Mouse (Mus musculus) liver (tissue): ENCODE measurements at regions not wholly inside any gene's neighbourhood (a gene's known extent, or its start where the extent isn't known, plus 50 kb on each side); places are given as distances from the start of the nearest gene placed in this dataset.

Experiments
- DNase-seq: peaks from one replicate; pipeline ENCODE4 v3.0.0-alpha.2; 2020; ENCODE audit warnings: mixed read lengths

DNA sequence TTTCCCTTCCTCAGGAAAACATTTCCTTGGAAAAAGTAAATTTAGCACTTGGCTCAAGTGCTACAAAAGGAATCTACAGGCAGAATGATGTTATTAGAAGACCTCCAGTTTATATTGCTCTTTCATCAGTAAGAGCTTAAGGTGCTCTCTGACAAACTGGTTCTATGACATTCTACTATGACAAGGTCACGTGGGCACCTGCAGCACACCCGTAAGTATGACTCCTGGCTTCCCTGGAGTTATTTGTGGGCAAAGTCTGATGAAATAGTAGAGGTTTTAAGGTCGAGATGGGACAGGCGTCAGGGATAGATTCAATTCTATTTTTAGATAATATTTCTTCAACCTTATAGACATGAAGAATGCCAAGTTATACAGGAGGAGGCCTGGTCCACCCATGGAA, 84.9 kb upstream of the Ccn6 start:
- DNase-seq: no peak

DNA sequence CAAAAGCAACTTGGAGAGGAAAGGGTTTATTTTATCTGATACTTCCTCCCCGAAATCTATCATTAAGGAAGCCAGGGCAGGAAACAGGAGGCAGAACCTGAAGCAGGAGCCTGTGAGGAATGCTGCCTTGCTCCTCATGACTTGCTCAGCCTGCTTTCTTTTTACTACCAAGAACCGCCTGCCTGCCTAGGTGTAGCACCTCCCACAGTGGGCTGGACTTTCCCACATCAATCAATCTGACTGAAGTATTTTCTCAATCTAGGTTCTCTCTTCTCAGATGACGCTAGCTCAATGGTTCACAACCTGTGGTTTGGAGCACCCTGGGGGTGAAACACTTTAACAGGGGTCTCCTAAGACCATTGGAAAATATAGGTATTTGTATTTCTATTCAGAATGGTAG, 83.4 kb upstream of the Ccn6 start:
- no peak for DNase-seq

DNA sequence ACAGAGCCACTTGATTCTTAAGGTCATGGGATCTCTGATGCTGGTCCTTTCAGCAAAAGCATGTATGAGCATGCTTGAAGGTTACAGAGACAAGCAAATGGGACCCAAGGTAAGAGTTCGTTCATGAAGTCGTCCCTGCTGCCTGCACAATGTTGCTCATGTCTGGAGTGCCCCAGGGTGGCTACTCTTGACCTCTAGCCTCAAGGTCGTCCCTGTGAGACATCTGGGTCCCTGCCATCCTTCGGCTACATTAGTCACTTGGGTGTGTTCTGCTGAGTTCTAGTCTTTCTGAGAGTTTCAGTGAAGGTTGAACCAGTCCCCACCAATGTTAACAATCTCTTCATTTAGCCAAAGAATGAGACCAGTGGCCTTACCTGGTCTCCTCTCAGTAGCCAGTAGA, 81.5 kb upstream of the Ccn6 start:
- DNase-seq: no peak

DNA sequence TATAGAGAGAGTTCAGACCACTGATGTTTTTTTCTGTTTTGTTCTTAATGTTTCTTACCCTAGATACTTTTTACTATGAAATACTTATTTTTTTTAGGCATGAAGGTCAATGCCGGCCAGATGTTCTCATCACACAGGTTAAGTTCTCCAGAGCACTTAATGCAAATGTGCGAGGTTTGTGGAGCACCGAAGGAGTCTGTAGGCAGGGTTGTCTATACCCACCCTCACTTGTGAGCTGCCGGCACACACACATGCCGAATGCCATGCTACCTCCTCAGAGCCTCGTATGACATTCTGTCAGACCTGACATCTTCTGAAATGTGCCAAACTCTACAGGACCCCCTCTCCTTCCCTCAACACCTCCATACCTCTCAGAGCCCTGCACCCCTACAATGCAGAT, 80.5 kb upstream of the Ccn6 start:
- no peak for DNase-seq

GRCm38 (mm10) chr10:39242398-39242797, 78.8 kb upstream of the Ccn6 start:
- no peak for DNase-seq

DNA sequence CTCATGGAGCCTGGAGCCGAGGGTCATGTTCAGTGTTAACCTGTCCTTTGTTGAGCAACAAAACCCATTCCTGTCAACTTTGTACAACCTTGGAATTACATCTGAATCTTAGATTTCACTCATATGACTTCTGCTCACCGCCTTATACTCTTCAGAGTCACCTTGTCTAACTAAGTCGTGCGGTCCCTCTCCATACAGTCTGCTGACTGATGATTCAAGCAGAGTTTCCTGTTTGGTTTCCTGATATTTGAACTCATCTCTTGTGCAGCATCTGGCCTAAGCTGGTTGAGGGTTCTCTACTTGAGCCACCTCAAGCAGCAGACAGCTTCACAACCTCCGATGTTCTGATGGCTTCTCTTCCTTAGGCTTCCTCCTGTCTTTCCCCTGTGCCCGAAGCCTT, 78.3 kb upstream of the Ccn6 start:
- no peak for DNase-seq

DNA sequence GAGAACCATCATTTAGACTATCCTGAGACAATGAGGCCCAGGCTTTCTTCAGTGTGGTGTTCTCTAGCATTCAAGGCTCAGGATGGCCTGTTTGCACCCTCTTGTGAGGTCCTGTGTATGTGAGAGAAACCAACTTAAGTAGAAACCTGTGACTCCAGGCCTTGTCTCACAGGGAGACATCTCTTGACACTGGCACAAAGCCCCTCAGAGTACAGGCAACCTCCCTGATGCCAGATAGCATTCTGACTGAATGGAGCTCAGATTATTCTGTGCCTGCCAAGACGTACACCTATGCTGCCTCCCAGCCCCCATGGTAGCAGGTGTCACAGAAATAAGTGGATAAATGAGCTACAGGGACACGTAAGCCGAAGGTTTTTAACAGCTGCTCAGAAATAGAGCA, 77.9 kb upstream of the Ccn6 start:
- DNase-seq: no peak

GRCm38 (mm10) chr10:39240966-39241365, 77.4 kb upstream of the Ccn6 start:
- no peak for DNase-seq

DNA sequence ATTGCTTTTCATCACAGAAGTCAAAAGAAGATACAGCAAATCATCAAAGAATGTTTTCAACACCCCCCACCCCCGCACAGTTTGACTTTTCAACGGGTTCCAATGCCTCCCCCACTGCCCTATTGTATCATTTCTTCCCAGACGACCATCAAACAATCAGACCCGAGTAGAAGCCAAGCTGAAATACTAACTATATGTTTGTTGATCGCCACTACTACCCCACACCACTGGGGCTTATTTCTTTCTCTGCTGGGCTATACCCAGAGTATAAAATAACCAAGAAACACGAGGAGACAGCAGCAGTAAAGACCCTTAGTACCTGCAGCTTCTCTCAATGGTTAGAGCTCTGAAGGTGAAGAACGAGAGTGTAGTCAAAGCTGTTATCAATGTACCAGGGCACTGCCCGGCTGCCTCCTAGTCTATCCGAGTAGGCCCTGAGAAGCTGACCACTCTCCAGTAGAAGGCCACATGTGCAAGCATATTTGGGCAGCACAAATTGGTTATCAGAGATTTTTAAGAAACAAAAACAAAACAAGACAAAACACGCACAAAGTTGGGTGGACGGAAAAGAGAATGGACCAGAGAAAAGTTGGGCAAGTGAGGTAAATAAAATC, 76.7 kb upstream of the Ccn6 start:
- DNase-seq: no peak

DNA sequence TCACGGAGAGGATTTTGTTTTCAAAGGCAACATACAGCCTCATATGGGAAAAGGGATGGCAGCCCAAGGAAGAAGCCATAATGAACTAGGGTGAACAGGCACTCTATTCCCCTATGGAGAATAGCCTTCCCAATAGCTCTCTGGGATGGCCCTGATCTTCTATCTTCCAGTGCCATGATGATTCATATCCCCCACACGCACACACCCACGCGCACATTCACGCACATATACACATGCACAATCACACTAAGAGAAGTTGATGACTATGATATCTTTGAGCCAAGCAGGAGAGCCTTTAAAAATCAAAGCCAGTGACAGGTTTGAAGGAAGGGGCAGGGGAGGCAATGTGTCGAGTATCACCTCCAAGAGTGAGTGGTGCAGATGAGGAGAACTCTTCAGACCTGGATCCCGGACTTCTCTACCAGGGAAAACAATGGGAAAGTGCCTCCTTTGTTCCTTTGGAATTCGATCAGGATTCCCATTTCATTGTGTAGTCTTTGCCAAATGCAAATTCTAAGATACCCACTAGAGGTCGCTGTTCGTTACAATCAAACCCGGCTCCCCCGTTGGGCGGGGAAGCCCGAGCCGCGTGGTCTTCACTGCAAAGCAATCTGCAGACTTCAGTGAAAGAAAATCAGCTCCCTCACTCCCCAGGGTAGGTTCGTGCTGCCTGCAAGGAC, 76.0 kb upstream of the Ccn6 start:
- peak; percentile 67 for DNase-seq

- no peak for DNase-seq
Observed at GRCm38 (mm10) chr10:39238596-39238995, 75.0 kb upstream of the Ccn6 start.

- no peak for DNase-seq
Observed at GRCm38 (mm10) chr10:39237549-39237948, 74.0 kb upstream of the Ccn6 start.

- no peak for DNase-seq
Observed at GRCm38 (mm10) chr10:39233926-39234450, 70.4 kb upstream of the Ccn6 start.

DNA sequence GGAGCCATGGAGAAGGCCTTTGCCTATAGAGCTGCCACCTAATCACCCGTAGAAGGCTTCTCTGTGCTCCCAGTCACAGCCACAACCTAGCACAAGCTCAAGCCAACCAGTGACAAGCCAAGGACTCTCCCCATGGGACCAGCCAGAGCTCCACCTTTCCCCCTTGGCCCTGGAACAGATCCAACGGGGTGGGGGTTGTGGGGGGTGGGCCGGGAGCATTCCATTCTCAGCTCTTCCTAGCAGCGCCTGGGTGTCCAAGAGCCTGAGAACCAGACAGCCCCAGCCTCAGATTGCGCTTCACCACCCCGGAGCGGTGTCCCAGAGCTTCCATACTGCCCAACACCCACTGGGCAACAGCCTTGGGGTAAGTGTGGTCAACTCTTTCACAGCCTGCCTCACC, 69.6 kb upstream of the Ccn6 start:
- DNase-seq: no peak

DNA sequence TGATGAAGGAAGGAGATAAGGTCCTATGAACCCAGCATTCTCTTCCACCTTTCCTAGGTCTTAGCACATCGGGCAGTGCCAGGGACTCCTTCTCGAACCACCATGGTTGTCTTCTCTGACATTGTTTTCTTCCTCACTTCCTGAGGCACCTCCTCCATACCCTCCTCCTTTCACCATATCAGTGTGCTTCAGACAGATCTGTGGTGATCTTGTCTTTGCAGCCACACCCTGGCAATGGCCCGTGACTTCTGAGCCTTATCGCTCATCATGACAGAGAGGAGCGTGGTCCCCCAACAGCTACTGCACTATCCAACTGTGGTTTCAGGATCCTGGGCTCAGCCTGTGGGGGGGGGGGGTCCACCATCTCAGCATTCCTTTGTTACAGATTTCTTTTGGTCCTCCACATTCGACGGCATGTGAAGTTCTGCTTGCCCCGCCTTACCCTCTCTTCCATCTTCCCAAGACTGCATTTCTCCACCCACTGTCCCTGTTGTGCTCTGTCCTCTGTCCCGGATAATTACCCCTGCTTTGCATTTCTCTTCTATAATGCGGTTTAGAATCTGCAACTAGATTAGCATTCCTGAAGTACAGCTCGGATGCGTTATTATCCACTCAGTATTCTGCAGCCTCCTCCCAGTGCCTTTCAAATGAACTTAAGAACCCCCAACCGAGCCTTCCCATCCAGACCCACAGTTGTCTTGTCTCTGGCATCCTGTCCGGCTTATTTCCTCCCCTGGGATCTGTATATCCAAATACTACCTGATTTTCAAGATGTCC, 67.2 kb upstream of the Ccn6 start:
- DNase-seq: peak; percentile 50

DNA sequence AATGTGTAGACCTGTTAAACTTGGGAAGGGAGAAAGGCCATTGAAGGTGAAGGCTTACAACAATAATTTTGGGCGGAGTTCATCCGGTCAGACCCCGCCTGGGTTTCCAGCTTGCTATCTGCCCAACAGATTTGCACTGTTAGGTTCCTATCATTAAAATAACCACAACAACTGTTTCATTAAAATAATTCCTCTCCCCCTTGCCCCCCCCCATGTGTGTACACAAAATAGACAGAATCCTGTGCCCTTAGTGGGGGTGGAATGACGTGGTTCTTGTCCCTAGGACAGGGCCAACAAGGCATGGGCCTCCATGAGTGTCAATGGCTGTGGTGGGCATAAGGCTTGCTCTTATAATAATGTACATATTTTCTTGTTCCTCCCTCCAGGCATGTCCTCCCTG, 65.6 kb upstream of the Ccn6 start:
- DNase-seq: no peak

- no peak for DNase-seq
Observed at GRCm38 (mm10) chr10:39228027-39228426, 64.4 kb upstream of the Ccn6 start.

GRCm38 (mm10) chr10:39227499-39227942, 63.9 kb upstream of the Ccn6 start:
- peak; percentile 20 for DNase-seq

DNA sequence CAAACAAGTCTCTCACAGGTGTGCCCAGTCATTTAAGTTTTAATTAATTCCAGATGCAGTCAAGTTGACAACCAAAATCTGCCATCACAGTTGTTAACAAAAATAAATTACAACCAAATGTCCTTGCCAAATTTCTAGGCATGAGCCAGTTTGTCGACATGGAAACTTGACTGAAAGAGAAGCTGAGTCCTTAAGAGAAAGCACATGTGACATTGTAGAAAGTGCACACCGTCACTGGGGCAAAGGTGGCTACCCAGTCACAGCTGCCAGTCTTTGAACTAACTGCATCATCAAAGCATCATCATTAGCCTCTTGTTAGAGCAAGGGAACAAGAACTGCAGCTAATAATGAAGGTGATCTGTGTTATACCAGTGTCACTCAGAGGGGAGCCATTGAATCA, 62.9 kb upstream of the Ccn6 start:
- no peak for DNase-seq

DNA sequence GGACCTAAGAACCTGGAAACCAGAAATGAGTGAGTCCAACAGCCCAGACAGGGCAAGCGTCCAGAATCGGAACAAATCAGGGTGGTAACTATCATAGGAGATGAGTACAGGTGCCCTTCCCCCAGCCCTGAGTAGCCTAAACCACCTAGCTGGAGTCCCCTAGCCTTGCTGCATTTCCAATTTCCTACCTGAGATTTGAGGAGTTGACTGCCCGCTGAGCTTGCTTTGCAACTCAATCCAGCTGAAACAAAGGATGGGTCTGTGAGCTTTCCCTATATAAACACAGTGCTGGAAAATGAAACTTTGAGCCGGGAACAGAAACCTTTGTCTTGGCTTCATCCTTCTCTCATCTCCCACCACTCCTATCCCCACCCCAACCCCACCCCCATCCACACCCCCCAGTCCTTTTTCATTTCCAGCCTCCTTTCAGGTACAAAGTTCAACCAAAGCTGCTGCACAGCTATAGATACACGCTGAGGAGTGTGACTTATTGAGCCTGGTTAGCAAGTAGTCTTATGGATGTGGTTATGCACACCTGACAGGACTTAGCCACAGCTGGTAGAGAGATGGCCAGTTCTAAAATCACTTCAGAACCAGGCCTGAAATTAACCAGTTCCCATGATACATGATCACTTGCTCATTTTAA, 61.0 kb upstream of the Ccn6 start:
- no peak for DNase-seq

DNA sequence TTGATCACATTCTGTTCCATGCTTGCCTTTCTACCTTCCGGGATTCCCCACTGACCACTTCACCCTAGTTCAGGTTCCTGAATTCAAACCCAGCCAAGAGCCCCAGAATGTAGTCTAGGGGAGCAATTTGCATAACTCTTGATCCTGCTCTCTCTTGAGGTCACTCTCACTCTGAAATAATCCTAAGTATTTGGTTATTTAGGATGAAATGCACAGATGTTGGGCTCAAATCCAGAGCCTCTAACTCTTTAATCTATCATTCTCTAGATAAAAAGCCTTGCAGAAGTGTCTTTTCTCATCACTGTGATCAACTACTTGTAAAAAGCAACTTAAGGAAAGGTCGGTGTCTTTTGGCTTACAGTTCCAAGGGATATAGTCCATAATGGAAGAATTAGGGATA, 57.4 kb upstream of the Ccn6 start:
- DNase-seq: no peak

GRCm38 (mm10) chr10:39219366-39219765, 55.8 kb upstream of the Ccn6 start:
- DNase-seq: no peak

- DNase-seq: no peak
Observed at GRCm38 (mm10) chr10:39218151-39218550, 54.6 kb upstream of the Ccn6 start.
